9 mouse cellular contexts compared by ENCODE assay signal in the genomic region with DNA sequence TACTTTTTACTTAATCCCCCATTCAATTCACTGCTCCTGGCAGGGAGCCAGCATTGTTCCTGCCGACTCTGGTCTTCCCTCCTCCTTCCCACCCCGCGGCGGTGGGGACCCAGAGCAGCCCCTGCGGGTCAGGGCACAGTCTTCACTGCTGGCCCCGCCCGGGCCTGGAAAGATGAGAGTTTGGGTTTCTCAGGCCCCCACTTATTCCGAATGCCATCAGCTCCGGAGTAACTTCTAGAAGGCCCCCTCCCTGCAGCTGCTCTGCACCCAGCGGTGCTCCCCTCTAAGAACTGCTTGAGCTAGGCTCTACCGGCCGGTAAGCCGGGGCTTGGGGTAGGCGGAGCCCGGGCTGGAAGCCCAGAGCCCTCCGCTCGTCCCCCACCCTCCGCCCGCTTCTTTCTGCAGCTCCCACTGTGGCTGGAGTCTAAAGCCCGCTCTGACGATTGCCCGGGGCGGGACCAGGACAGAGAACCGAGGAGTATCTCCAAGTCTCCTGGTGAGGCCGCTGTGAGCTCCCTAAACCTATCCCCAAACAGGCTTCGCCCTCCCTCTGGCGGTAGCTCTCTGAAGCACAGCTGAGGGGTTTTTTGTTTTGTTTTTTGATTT. TPM values are rescaled to one million over a fixed set of nuclear protein-coding genes. Genes with fewer than 3 reads are reported as not detected.
DNase-seq lines count a peak whose midpoint lies in the region; ATAC-seq and TF ChIP-seq lines count a peak whose summit lies in the region.
"Had no signal": no experiment of that assay in that cellular context is flagged by ENCODE, and none has a peak within 500 bp of the region (broad histone marks: within the 10 kb centered on the region; RNA-seq: fewer than 3 reads in every experiment).

No protein-coding gene starts in this region.

- peak in 1 of 2 experiments; percentile 100; a peak in 3 of 4 replicates for TF ChIP-seq CTCF in CH12.LX (conservative IDR thresholded peaks at IDR 0.05 in 1 of 2, IDR thresholded peaks at IDR 0.05 in 1 of 2; ENCODE audit: low read depth in 2 of 2, low read length in 2 of 2)
- peak; percentile 89 for TF ChIP-seq CTCF in liver, embryonic 14.5 days (IDR thresholded peaks at IDR 0.05; ENCODE audit: low read depth)

- DNase-seq in CH12.LX (ENCODE audit: extremely low read depth): peak; percentile 80
- DNase-seq in c-Kit-positive CD71-positive TER-119-negative erythroid progenitor cells, embryonic 14.5 days (ENCODE audit: low read depth): peak; percentile 75
- DNase-seq in forebrain, embryonic 11.5 days (ENCODE audit: low spot score): peak; percentile 98
- peak; percentile 92 to 94 for DNase-seq in kidney, postnatal 36 days
- peak; percentile 58 to 61 (median 59) for DNase-seq in liver, embryonic 14.5 days (ENCODE audit: low read depth in 3 of 3, low spot score in 3 of 3)
- DNase-seq in neural tube, embryonic 11.5 days (ENCODE audit: low spot score): peak; percentile 97

- no peak overlapping the region for H3K27ac ChIP-seq in CH12.LX (ENCODE audit: insufficient read depth, low read depth)
- H3K27ac ChIP-seq in forebrain, embryonic 11.5 days (ENCODE audit: low read depth, low read length): peak overlapping the region; percentile 96
- peak overlapping the region; percentile 92 for H3K27ac ChIP-seq in heart, embryonic 16.5 days (ENCODE audit: low read length)
- H3K27ac ChIP-seq in liver, embryonic 14.5 days: no peak overlapping the region
- peak overlapping the region; percentile 96 for H3K27ac ChIP-seq in neural tube, embryonic 11.5 days (ENCODE audit: low read depth, low read length)
- H3K27ac ChIP-seq in stomach, embryonic 16.5 days (ENCODE audit: low read length): peak overlapping the region; percentile 95
- H3K27ac ChIP-seq: macrophage had no signal

- no peaks in the 10 kb centered on the region for H3K36me3 ChIP-seq in CH12.LX (replicated peaks in 1 of 2; ENCODE audit: control insufficient read depth in 1 of 2, insufficient read depth in 1 of 2, low read length in 1 of 2)
- no peaks in the 10 kb centered on the region for H3K36me3 ChIP-seq in forebrain, embryonic 11.5 days (ENCODE audit: control insufficient read depth, insufficient read depth, low read length)
- no peaks in the 10 kb centered on the region for H3K36me3 ChIP-seq in heart, embryonic 16.5 days (ENCODE audit: control insufficient read depth, insufficient read depth)
- H3K36me3 ChIP-seq in liver, embryonic 14.5 days (replicated peaks; ENCODE audit: control insufficient read depth, insufficient read depth, low read depth): no peaks in the 10 kb centered on the region
- H3K36me3 ChIP-seq in neural tube, embryonic 11.5 days (ENCODE audit: control insufficient read depth, insufficient read depth, low read length): no peaks in the 10 kb centered on the region
- no peaks in the 10 kb centered on the region for H3K36me3 ChIP-seq in stomach, embryonic 16.5 days (ENCODE audit: control insufficient read depth, insufficient read depth, low read length)

- H3K4me3 ChIP-seq in CH12.LX (replicated peaks in 1 of 3; ENCODE audit: low read depth in 2 of 3, low read length in 2 of 3, poor library complexity in 1 of 3): no peak overlapping the region
- H3K4me3 ChIP-seq in forebrain, embryonic 11.5 days (ENCODE audit: low read depth, low read length): peak overlapping the region; percentile 33
- H3K4me3 ChIP-seq in heart, embryonic 16.5 days (ENCODE audit: low read length): peak overlapping the region; percentile 66
- peak overlapping the region in 1 of 2 experiments; percentile 43; a peak in 2 of 4 replicates for H3K4me3 ChIP-seq in liver, embryonic 14.5 days (ENCODE audit: insufficient read depth in 1 of 2, low read depth in 2 of 2, low read length in 2 of 2)
- peak overlapping the region; percentile 37 for H3K4me3 ChIP-seq in neural tube, embryonic 11.5 days (ENCODE audit: low read depth, low read length)
- peak overlapping the region; percentile 43 for H3K4me3 ChIP-seq in stomach, embryonic 16.5 days (replicated peaks; ENCODE audit: low read length)

- WGBS in forebrain, embryonic 11.5 days: under 1% methylated on average over 27 of the region's 27 CpGs
- WGBS in heart, embryonic 16.5 days: 0% methylated on average over 27 of the region's 27 CpGs
- WGBS in liver, embryonic 14.5 days (ENCODE audit: insufficient replicate concordance): under 1% methylated on average over 27 of the region's 27 CpGs
- under 1% methylated on average over 27 of the region's 27 CpGs for WGBS in neural tube, embryonic 11.5 days
- under 1% methylated on average over 27 of the region's 27 CpGs for WGBS in stomach, embryonic 16.5 days

- peaks cover 67% of the 10 kb centered on the region for H3K27me3 ChIP-seq in CH12.LX (replicated peaks)
- H3K27me3 ChIP-seq in forebrain, embryonic 11.5 days (ENCODE audit: control insufficient read depth, insufficient read depth, low read length): no peaks in the 10 kb centered on the region
- no peaks in the 10 kb centered on the region for H3K27me3 ChIP-seq in heart, embryonic 16.5 days (ENCODE audit: control insufficient read depth, insufficient read depth, low read length)
- H3K27me3 ChIP-seq in liver, embryonic 14.5 days (ENCODE audit: control insufficient read depth, insufficient read depth, low read length): peaks cover 17% of the 10 kb centered on the region
- no peaks in the 10 kb centered on the region for H3K27me3 ChIP-seq in neural tube, embryonic 11.5 days (ENCODE audit: control insufficient read depth, insufficient read depth, low read length)
- no peaks in the 10 kb centered on the region for H3K27me3 ChIP-seq in stomach, embryonic 16.5 days (ENCODE audit: control insufficient read depth, insufficient read depth, low read length)

- in situ Hi-C loops in CH12.LX (cut with MboI; ENCODE audit: low pct_ligation_motif_present, low pct_unique_long_range_greater_than_20kb, low sequenced_read_pairs): no loop called here

- ATAC-seq in forebrain, embryonic 11.5 days (replicated peaks; ENCODE audit: low FRiP score): peak; percentile 97
- ATAC-seq in heart, embryonic 16.5 days (replicated peaks; ENCODE audit: extremely low read depth, insufficient read depth, low FRiP score): peak; percentile 99
- peak; percentile 83 for ATAC-seq in liver, embryonic 14.5 days (ENCODE audit: insufficient read depth)
- ATAC-seq in neural tube, embryonic 11.5 days (ENCODE audit: insufficient read depth, low FRiP score, low TSS enrichment): peak; percentile 94
- ATAC-seq in stomach, embryonic 16.5 days (ENCODE audit: insufficient read depth, low FRiP score): peak; percentile 97

- no peak for TF ChIP-seq POLR2A in CH12.LX (IDR thresholded peaks at IDR 0.05; ENCODE audit: low read depth, low read length)

- H3K9ac ChIP-seq in CH12.LX (ENCODE audit: insufficient read depth, low read depth): no peak overlapping the region
- H3K9ac ChIP-seq in forebrain, embryonic 11.5 days (ENCODE audit: low read length): peak overlapping the region; percentile 73
- H3K9ac ChIP-seq in heart, embryonic 16.5 days (ENCODE audit: low read length): peak overlapping the region; percentile 79
- H3K9ac ChIP-seq in liver, embryonic 14.5 days (replicated peaks): no peak overlapping the region
- peak overlapping the region; percentile 75 for H3K9ac ChIP-seq in neural tube, embryonic 11.5 days (ENCODE audit: low read length)
- peak overlapping the region; percentile 66 for H3K9ac ChIP-seq in stomach, embryonic 16.5 days (ENCODE audit: low read length)

- peak; percentile 79 for TF ChIP-seq RAD21 in CH12.LX (IDR thresholded peaks at IDR 0.05; ENCODE audit: low read depth, low read length)

- TF ChIP-seq EP300 in CH12.LX (IDR thresholded peaks at IDR 0.05; ENCODE audit: low read length): no peak
- TF ChIP-seq EP300 in liver, embryonic 14.5 days (IDR thresholded peaks at IDR 0.05; ENCODE audit: low read depth): no peak

- dilution Hi-C loops in CH12.LX (cut with MboI; ENCODE audit: extremely low pct_ligation_motif_present, extremely low pct_unique_long_range_greater_than_20kb, low sequenced_read_pairs): no loop called here

- peak overlapping the region; percentile 29 for H3K4me2 ChIP-seq in CH12.LX (ENCODE audit: insufficient read depth, low read depth, poor library complexity, severe bottlenecking)
- H3K4me2 ChIP-seq in forebrain, embryonic 11.5 days (ENCODE audit: low read depth, low read length, severe bottlenecking): peak overlapping the region; percentile 65
- peak overlapping the region; percentile 96 for H3K4me2 ChIP-seq in heart, embryonic 16.5 days (ENCODE audit: low read depth, low read length)
- peak overlapping the region; percentile 64 for H3K4me2 ChIP-seq in liver, embryonic 14.5 days (ENCODE audit: low read depth)
- H3K4me2 ChIP-seq in neural tube, embryonic 11.5 days (ENCODE audit: low read depth): peak overlapping the region; percentile 77
- peak overlapping the region; percentile 85 for H3K4me2 ChIP-seq in stomach, embryonic 16.5 days (ENCODE audit: low read depth, low read length)

- no peaks in the 10 kb centered on the region for H3K79me2 ChIP-seq in CH12.LX (replicated peaks; ENCODE audit: control insufficient read depth, extremely low read depth, insufficient read depth, poor library complexity, severe bottlenecking)

- peaks cover 5% of the 10 kb centered on the region for H3K9me3 ChIP-seq in CH12.LX (replicated peaks; ENCODE audit: low read length)
- H3K9me3 ChIP-seq in forebrain, embryonic 11.5 days (ENCODE audit: control insufficient read depth, low read length): no peaks in the 10 kb centered on the region
- H3K9me3 ChIP-seq in heart, embryonic 16.5 days (replicated peaks; ENCODE audit: control insufficient read depth, low read length): no peaks in the 10 kb centered on the region
- no peaks in the 10 kb centered on the region for H3K9me3 ChIP-seq in liver, embryonic 14.5 days (ENCODE audit: control insufficient read depth, low read length)
- no peaks in the 10 kb centered on the region for H3K9me3 ChIP-seq in neural tube, embryonic 11.5 days (ENCODE audit: control insufficient read depth, low read length)
- no peaks in the 10 kb centered on the region for H3K9me3 ChIP-seq in stomach, embryonic 16.5 days (replicated peaks; ENCODE audit: control insufficient read depth, low read length)

- H3K4me1 ChIP-seq in CH12.LX (ENCODE audit: control insufficient read depth in 1 of 2, insufficient read depth in 2 of 2): peaks cover 0 to 4% of the 10 kb centered on the region in 2 experiments; a peak in 2 of 4 replicates
- peaks cover 20% of the 10 kb centered on the region for H3K4me1 ChIP-seq in forebrain, embryonic 11.5 days (replicated peaks; ENCODE audit: control insufficient read depth, insufficient read depth, low read length)
- H3K4me1 ChIP-seq in heart, embryonic 16.5 days (ENCODE audit: control insufficient read depth, insufficient read depth, low read length): peaks cover 10% of the 10 kb centered on the region
- peaks cover 0 to 2% of the 10 kb centered on the region in 2 experiments; a peak in 1 of 4 replicates for H3K4me1 ChIP-seq in liver, embryonic 14.5 days (replicated peaks; ENCODE audit: control insufficient read depth in 2 of 2, insufficient read depth in 2 of 2, low read length in 1 of 2)
- peaks cover 29% of the 10 kb centered on the region for H3K4me1 ChIP-seq in neural tube, embryonic 11.5 days (ENCODE audit: control insufficient read depth, insufficient read depth, low read length)
- peaks cover 23% of the 10 kb centered on the region for H3K4me1 ChIP-seq in stomach, embryonic 16.5 days (ENCODE audit: control insufficient read depth, insufficient read depth, low read length)

RNA-seq across cellular contexts. Expression of a gene that starts 10.2 kb away (rescaled TPM):
- total RNA-seq in CH12.LX (2012; rRNA removed) (0.04 TPM in 2 replicates), CH12.LX (2014; rRNA removed) (0.04 TPM in 1 of 2 replicates, not detected in the other)
- 0.04 TPM in 2 replicates for polyA plus RNA-seq in CH12.LX (2012; ENCODE audit: insufficient read length, low read depth)
- polyA plus RNA-seq in forebrain, embryonic 11.5 days (2014; fragmentation: Nextera tagmentation; extraction: Ambion mirVana): 92.0 and 99.9 TPM in 2 replicates
- polyA plus RNA-seq in heart, embryonic 16.5 days (2015; fragmentation: Nextera tagmentation; extraction: Ambion mirVana): 9.5 and 13.4 TPM in 2 replicates
- 0.78 and 1.1 TPM in 2 replicates for polyA plus RNA-seq in liver, embryonic 14.5 days (2012; rRNA removed)
- polyA plus RNA-seq in liver, embryonic 14.5 days (2014; fragmentation: Nextera tagmentation; extraction: Ambion mirVana): 0.80 and 0.83 TPM in 2 replicates
- 59.5 and 60.2 TPM in 2 replicates for polyA plus RNA-seq in neural tube, embryonic 11.5 days (2014; fragmentation: Nextera tagmentation; extraction: Ambion mirVana)
- 7.7 and 10.2 TPM in 2 replicates for polyA plus RNA-seq in stomach, embryonic 16.5 days (2015; fragmentation: Nextera tagmentation; extraction: Ambion mirVana)

RNA-seq across cellular contexts. Expression of a gene that starts 12.2 kb away (rescaled TPM):
- 0.38 TPM in 2 replicates for total RNA-seq in CH12.LX (2012; rRNA removed)
- 0.27 TPM in 1 of 2 replicates, not detected in the other for total RNA-seq in CH12.LX (2014; rRNA removed)
- polyA plus RNA-seq in CH12.LX (2012; ENCODE audit: insufficient read length, low read depth): 0.97 and 1.0 TPM in 2 replicates
- polyA plus RNA-seq in forebrain, embryonic 11.5 days (2014; fragmentation: Nextera tagmentation; extraction: Ambion mirVana): 409 and 417 TPM in 2 replicates
- 7.8 and 10.1 TPM in 2 replicates for polyA plus RNA-seq in heart, embryonic 16.5 days (2015; fragmentation: Nextera tagmentation; extraction: Ambion mirVana)
- 0.17 and 0.23 TPM in 2 replicates for polyA plus RNA-seq in liver, embryonic 14.5 days (2012; rRNA removed)
- polyA plus RNA-seq in liver, embryonic 14.5 days (2014; fragmentation: Nextera tagmentation; extraction: Ambion mirVana): 0.10 and 0.15 TPM in 2 replicates
- 565 and 607 TPM in 2 replicates for polyA plus RNA-seq in neural tube, embryonic 11.5 days (2014; fragmentation: Nextera tagmentation; extraction: Ambion mirVana)
- 29.4 and 43.3 TPM in 2 replicates for polyA plus RNA-seq in stomach, embryonic 16.5 days (2015; fragmentation: Nextera tagmentation; extraction: Ambion mirVana)
- polyA plus RNA-seq: macrophage had no signal

RNA-seq across cellular contexts. Expression of a gene that starts 30.2 kb away (rescaled TPM):
- total RNA-seq in CH12.LX (2012; rRNA removed) (11.4 and 12.3 TPM in 2 replicates), CH12.LX (2014; rRNA removed) (7.3 and 8.0 TPM in 2 replicates)
- polyA plus RNA-seq in CH12.LX (2012; ENCODE audit: insufficient read length, low read depth): 11.7 and 12.5 TPM in 2 replicates
- 22.2 and 23.2 TPM in 2 replicates for polyA plus RNA-seq in forebrain, embryonic 11.5 days (2014; fragmentation: Nextera tagmentation; extraction: Ambion mirVana)
- polyA plus RNA-seq in heart, embryonic 16.5 days (2015; fragmentation: Nextera tagmentation; extraction: Ambion mirVana): 14.0 and 15.1 TPM in 2 replicates
- polyA plus RNA-seq in liver, embryonic 14.5 days (2012; rRNA removed): 8.9 and 9.2 TPM in 2 replicates
- polyA plus RNA-seq in liver, embryonic 14.5 days (2014; fragmentation: Nextera tagmentation; extraction: Ambion mirVana): 3.5 and 3.6 TPM in 2 replicates
- 14.5 and 16.9 TPM in 2 replicates for polyA plus RNA-seq in neural tube, embryonic 11.5 days (2014; fragmentation: Nextera tagmentation; extraction: Ambion mirVana)
- polyA plus RNA-seq in stomach, embryonic 16.5 days (2015; fragmentation: Nextera tagmentation; extraction: Ambion mirVana): 19.8 and 20.3 TPM in 2 replicates

RNA-seq across cellular contexts. Expression of a gene that starts 30.6 kb away (rescaled TPM):
- total RNA-seq in CH12.LX (2012; rRNA removed) (40.8 and 52.9 TPM in 2 replicates), CH12.LX (2014; rRNA removed) (68.8 and 76.2 TPM in 2 replicates)
- 44.5 and 45.0 TPM in 2 replicates for polyA plus RNA-seq in CH12.LX (2012; ENCODE audit: insufficient read length, low read depth)
- 73.9 and 78.7 TPM in 2 replicates for polyA plus RNA-seq in forebrain, embryonic 11.5 days (2014; fragmentation: Nextera tagmentation; extraction: Ambion mirVana)
- 29.2 and 29.4 TPM in 2 replicates for polyA plus RNA-seq in heart, embryonic 16.5 days (2015; fragmentation: Nextera tagmentation; extraction: Ambion mirVana)
- 9.3 and 14.8 TPM in 2 replicates for polyA plus RNA-seq in liver, embryonic 14.5 days (2012; rRNA removed)
- polyA plus RNA-seq in liver, embryonic 14.5 days (2014; fragmentation: Nextera tagmentation; extraction: Ambion mirVana): 9.7 and 11.0 TPM in 2 replicates
- 52.3 and 53.9 TPM in 2 replicates for polyA plus RNA-seq in neural tube, embryonic 11.5 days (2014; fragmentation: Nextera tagmentation; extraction: Ambion mirVana)
- polyA plus RNA-seq in stomach, embryonic 16.5 days (2015; fragmentation: Nextera tagmentation; extraction: Ambion mirVana): 40.8 and 41.5 TPM in 2 replicates

RNA-seq across cellular contexts. Expression of a gene that starts 39.3 kb away (rescaled TPM):
- total RNA-seq in CH12.LX (2012; rRNA removed) (0.04 TPM in 1 of 2 replicates, not detected in the other), CH12.LX (2014; rRNA removed) (not detected in 2 replicates)
- polyA plus RNA-seq in CH12.LX (2012; ENCODE audit: insufficient read length, low read depth): not detected in 2 replicates
- 0.52 and 0.72 TPM in 2 replicates for polyA plus RNA-seq in forebrain, embryonic 11.5 days (2014; fragmentation: Nextera tagmentation; extraction: Ambion mirVana)
- 0.13 and 0.47 TPM in 2 replicates for polyA plus RNA-seq in heart, embryonic 16.5 days (2015; fragmentation: Nextera tagmentation; extraction: Ambion mirVana)
- 0.08 TPM in 1 of 2 replicates, not detected in the other for polyA plus RNA-seq in liver, embryonic 14.5 days (2012; rRNA removed)
- polyA plus RNA-seq in liver, embryonic 14.5 days (2014; fragmentation: Nextera tagmentation; extraction: Ambion mirVana): not detected in 2 replicates
- 0.31 and 0.72 TPM in 2 replicates for polyA plus RNA-seq in neural tube, embryonic 11.5 days (2014; fragmentation: Nextera tagmentation; extraction: Ambion mirVana)
- 0.34 and 0.52 TPM in 2 replicates for polyA plus RNA-seq in stomach, embryonic 16.5 days (2015; fragmentation: Nextera tagmentation; extraction: Ambion mirVana)
- polyA plus RNA-seq: macrophage had no signal

Comparison
In these comparisons a context has a peak if more than half of its experiments do, and no peak if none do; other contexts are left out.
1. H3K27ac ChIP-seq: peak in forebrain, embryonic 11.5 days (single experiment), heart, embryonic 16.5 days (single experiment), neural tube, embryonic 11.5 days (single experiment) and stomach, embryonic 16.5 days (single experiment); none in CH12.LX (single experiment) and liver, embryonic 14.5 days (single experiment).
2. H3K4me2 ChIP-seq: peak in every context shown above with its lines; median percentile 96 in heart, embryonic 16.5 days; 85 in stomach, embryonic 16.5 days; 77 in neural tube, embryonic 11.5 days; 65 in forebrain, embryonic 11.5 days; 64 in liver, embryonic 14.5 days; 29 in CH12.LX.
3. H3K4me3 ChIP-seq: peak in forebrain, embryonic 11.5 days (single experiment), heart, embryonic 16.5 days (single experiment), neural tube, embryonic 11.5 days (single experiment) and stomach, embryonic 16.5 days (single experiment); none in CH12.LX (0 of 3).
4. H3K9ac ChIP-seq: peak in forebrain, embryonic 11.5 days (single experiment), heart, embryonic 16.5 days (single experiment), neural tube, embryonic 11.5 days (single experiment) and stomach, embryonic 16.5 days (single experiment); none in CH12.LX (single experiment) and liver, embryonic 14.5 days (single experiment).
5. Peak in every context shown above with its lines, with median percentiles within 50 percentile points of each other: DNase-seq and ATAC-seq.